Mouse (Mus musculus): ENCODE results near the gene Tmem209. TPM values are rescaled to one million over a fixed set of nuclear protein-coding genes. Genes with fewer than 3 reads are reported as not detected.

Gene Tmem209
- polyA plus RNA-seq, 1 experiment from 2014 or later = 29.2 TPM

DNA sequence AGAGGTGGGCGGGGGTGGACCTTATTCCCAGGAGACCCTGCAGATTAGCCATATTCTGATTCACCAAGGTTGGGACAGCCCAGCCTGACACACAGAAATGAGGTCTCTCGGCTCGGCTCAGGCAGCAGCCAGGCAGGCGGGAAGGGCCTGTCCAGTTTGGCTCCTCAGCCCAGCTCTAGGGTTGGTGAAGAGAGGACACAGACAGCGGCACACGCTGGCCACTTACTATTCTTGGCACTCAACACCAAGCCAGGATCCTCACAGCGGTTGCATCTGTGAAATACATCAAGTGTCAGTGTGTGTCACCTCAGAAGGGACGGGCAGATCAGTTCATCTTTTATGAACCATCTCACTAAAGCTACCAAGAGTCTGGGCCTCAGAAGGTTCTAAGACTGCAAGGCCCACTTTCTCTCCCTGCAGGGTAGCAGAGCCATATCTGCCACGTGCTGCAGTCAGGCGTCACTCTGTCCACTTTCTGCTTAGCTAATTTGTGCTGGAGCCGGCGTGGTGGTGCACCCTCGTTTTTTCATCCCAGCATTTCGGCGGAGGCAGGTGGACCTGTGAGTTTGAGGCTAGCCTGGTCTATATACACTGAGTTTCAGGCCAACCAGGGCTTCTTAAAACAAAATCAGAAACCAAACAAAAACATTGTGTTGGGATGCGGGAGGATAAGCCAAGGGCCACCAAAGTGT is 50.4 kb downstream of the Tmem209 start:
- Histone ChIP-seq H3K9me3 (replicated peaks) (no peaks in the 10 kb centered on the region), H3K4me1 (peaks cover 47% of the 10 kb centered on the region), H3K36me3 (peaks cover 10% of the 10 kb centered on the region), H3K27ac (0 out of 2 replicates have a peak overlapping the region, but pooled peaks have one; percentile 14), H3K9ac (peak overlapping the region; percentile 71), H3K4me2 (peak overlapping the region; percentile 91), H3K27me3 (replicated peaks) (peaks cover 34% of the 10 kb centered on the region), H3K4me3 (peak overlapping the region; percentile 60)
- WGBS (ENCODE audit: insufficient replicate concordance) = 63% methylated on average over 16 of the region's 16 CpGs
- ATAC-seq = no peak

DNA sequence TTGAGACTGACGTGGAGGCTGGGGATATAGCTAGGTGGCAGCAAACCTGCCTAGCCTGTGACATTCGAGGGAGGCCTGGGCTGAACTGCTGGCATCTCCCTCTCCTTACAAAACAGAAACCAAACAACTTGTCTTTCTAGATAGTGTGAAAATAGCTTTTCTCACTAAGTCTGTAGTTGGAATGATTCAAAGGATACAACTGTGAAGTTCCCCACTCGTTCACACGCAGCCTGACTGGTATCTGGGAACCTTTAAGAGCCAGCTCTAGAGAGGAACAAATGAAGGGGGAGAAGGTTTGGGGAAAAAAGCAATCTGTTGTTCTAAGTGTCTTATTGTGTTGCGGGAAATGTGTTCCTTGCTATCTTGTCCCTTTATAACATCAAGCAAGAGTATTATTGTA is 51.0 kb downstream of the Tmem209 start:
- Histone ChIP-seq H3K36me3 (peaks cover 15% of the 10 kb centered on the region), H3K9me3 (replicated peaks) (no peaks in the 10 kb centered on the region), H3K4me2 (no peak overlapping the region), H3K27me3 (replicated peaks) (peaks cover 28% of the 10 kb centered on the region), H3K4me3 (no peak overlapping the region), H3K4me1 (peaks cover 52% of the 10 kb centered on the region), H3K27ac (no peak overlapping the region), H3K9ac (no peak overlapping the region)
- 72% methylated on average over 5 of the region's 5 CpGs for WGBS (ENCODE audit: insufficient replicate concordance)
- ATAC-seq = no peak

DNA sequence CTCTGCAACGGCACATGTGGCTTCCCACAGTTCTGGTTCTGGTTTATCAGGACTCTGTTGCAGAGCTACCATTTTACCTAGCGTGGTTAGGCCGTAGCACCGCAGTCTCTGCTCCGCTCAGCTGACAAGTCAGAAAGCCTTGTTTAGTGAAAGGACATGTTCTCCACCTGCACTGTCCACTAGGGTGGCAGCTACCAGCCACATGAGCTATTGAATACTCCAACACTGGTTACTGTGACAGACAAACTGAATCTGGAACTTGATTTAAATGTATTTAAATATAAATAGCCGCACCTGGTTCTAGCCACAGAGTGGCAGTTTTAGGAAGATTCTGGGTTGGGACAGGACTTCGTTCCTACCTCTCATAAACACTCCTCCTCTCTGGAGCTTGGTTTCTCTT is 52.6 kb downstream of the Tmem209 start:
- Histone ChIP-seq H3K9me3 (replicated peaks) (no peaks in the 10 kb centered on the region), H3K4me1 (peaks cover 36% of the 10 kb centered on the region), H3K27me3 (replicated peaks) (peaks cover 19% of the 10 kb centered on the region), H3K27ac (no peak overlapping the region), H3K9ac (no peak overlapping the region), H3K4me3 (no peak overlapping the region), H3K4me2 (no peak overlapping the region), H3K36me3 (peaks cover 28% of the 10 kb centered on the region)
- WGBS (ENCODE audit: insufficient replicate concordance) = 86% methylated on average over 7 of the region's 7 CpGs
- ATAC-seq = no peak

DNA sequence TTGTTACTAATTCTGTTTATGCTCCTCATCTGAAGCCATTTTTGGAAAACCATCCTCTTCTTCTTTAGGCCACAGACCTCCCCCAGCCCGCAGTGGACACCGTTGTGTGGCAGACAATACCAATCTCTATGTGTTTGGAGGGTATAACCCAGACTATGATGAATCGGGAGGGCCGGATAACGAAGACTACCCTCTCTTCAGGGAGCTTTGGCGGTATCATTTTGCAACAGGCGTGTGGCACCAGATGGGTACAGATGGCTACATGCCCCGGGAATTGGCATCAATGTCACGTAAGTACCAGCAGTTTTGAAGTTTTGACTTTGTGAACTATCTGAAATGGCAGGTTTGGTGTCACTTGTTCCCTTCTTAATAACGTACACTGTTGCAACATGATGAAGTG is 70.0 kb downstream of the Tmem209 start:
- WGBS (ENCODE audit: insufficient replicate concordance) = 91% methylated on average over 10 of the region's 10 CpGs
- Histone ChIP-seq H3K9ac (no peak overlapping the region), H3K4me1 (0 out of 2 replicates have a peak, but pooled peaks cover 3% of the 10 kb centered on the region), H3K4me2 (no peak overlapping the region), H3K27ac (no peak overlapping the region), H3K36me3 (peaks cover 50% of the 10 kb centered on the region), H3K9me3 (replicated peaks) (no peaks in the 10 kb centered on the region), H3K27me3 (replicated peaks) (no peaks in the 10 kb centered on the region), H3K4me3 (no peak overlapping the region)
- ATAC-seq = no peak

DNA sequence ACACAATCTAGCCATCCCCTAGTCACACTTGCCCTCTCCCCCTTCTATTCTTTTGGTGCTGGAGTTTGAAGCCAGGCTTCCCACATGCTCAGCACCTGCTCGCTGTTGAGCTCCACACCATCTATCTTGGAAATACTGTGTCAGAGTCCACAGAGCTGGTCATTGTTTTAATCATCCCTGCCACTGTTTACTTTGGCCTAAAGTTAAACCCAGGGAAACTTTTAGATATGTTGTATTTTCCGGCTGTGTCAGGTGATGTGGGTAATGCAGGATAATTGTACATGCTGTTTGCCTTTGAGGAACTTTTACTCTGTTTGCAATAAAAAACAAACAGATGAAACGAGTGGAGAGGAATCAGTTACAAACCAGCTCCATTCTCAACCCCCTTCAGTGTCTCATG is 72.5 kb downstream of the Tmem209 start:
- Histone ChIP-seq H3K27me3 (replicated peaks) (no peaks in the 10 kb centered on the region), H3K9me3 (replicated peaks) (no peaks in the 10 kb centered on the region), H3K27ac (no peak overlapping the region), H3K4me1 (0 out of 2 replicates have a peak, but pooled peaks cover 7% of the 10 kb centered on the region), H3K36me3 (peaks cover 30% of the 10 kb centered on the region), H3K4me3 (no peak overlapping the region), H3K4me2 (no peak overlapping the region), H3K9ac (no peak overlapping the region)
- no peak for ATAC-seq
- WGBS (ENCODE audit: insufficient replicate concordance) = 69% methylated on average over 3 of the region's 3 CpGs

DNA sequence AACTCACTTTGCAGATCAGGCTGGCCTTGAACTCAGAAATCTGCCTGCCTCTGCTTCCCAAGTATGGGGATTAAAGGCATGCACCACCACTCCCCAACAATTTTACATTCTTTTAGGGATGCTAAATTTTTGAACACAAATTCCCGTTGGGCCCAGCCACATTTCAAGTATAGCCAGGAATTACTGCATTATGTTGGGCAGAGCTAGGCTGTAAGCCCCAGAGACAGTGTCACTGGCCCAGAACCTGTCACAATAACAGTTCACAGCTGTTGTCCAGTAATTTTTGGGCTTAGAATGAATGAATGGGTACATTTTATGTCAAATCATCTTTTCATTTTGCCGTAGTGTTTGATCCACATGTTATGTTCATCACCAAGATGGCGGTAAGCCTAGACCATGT is 73.1 kb downstream of the Tmem209 start:
- ATAC-seq = no peak
- Histone ChIP-seq H3K9ac (no peak overlapping the region), H3K4me1 (0 out of 2 replicates have a peak, but pooled peaks cover 7% of the 10 kb centered on the region), H3K4me2 (no peak overlapping the region), H3K36me3 (peaks cover 24% of the 10 kb centered on the region), H3K27ac (no peak overlapping the region), H3K27me3 (replicated peaks) (no peaks in the 10 kb centered on the region), H3K9me3 (replicated peaks) (no peaks in the 10 kb centered on the region), H3K4me3 (no peak overlapping the region)
- WGBS (ENCODE audit: insufficient replicate concordance) = 91% methylated on average over 3 of the region's 3 CpGs

DNA sequence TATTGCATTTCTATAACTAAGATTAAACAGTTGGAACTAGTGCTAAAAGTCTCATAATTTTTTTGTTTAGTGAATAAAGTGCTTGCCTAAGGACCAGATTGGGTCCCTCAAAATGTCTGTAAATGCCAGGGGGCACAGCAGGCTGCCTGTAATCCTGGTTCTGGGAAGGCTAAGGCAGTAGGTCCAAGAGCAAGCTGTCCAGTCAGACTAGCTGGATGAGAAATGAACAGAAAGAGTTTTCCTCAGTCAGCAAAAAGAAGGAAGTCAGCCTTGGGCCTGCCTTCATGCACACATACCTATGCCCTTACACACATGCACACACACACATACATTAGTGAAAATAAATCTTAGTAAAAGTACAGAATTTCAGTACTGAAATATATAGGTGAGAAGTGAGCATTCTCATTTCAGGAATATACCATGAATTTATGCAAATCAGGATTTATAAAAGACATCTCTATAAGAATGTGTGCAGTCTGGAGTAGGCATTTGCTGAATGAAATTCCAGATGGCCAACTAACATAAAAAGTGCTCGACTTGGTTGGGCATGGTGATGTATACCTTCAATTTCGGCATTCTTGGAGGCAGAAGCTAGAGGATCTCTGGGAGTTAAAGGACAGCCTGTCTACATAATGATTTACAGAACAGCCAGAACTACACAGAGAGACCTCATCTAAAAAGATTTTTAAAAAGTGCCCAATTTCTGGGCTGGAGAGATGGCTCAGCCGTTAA is 77.0 kb downstream of the Tmem209 start:
- H3K4me3 ChIP-seq = no peak overlapping the region
- 72% methylated on average over 3 of the region's 3 CpGs for WGBS (ENCODE audit: insufficient replicate concordance)
- H3K9ac ChIP-seq = no peak overlapping the region
- no peak for ATAC-seq
- no peaks in the 10 kb centered on the region for H3K27me3 ChIP-seq (replicated peaks)
- no peaks in the 10 kb centered on the region for H3K9me3 ChIP-seq (replicated peaks)
- no peak overlapping the region for H3K27ac ChIP-seq
- H3K36me3 ChIP-seq = 0 out of 2 replicates have a peak, but pooled peaks cover 5% of the 10 kb centered on the region
- H3K4me1 ChIP-seq = peaks cover 19% of the 10 kb centered on the region
- no peak overlapping the region for H3K4me2 ChIP-seq

Other genes with a start within 250 kb of the Tmem209 start
- gene Ube2h, start 205.2 kb downstream of the Tmem209 start, polyA plus RNA-seq (2016; fragmentation: Nextera tagmentation; extraction: Ambion mirVana) = 31.6 and 33.4 TPM in 2 replicates
- gene Zc3hc1, start 118.8 kb downstream of the Tmem209 start, polyA plus RNA-seq (2016; fragmentation: Nextera tagmentation; extraction: Ambion mirVana) = 40.8 and 41.9 TPM in 2 replicates
- 18.8 and 20.1 TPM in 2 replicates for gene Klhdc10, start 107.9 kb downstream of the Tmem209 start, polyA plus RNA-seq (2016; fragmentation: Nextera tagmentation; extraction: Ambion mirVana)
- 0.14 and 0.23 TPM in 2 replicates for gene Ssmem1, start 66 bp upstream of the Tmem209 start, polyA plus RNA-seq (2016; fragmentation: Nextera tagmentation; extraction: Ambion mirVana)
- 0.77 and 1.2 TPM in 2 replicates for gene Cpa2, start 31.8 kb upstream of the Tmem209 start, polyA plus RNA-seq (2016; fragmentation: Nextera tagmentation; extraction: Ambion mirVana)
- 0.12 and 0.35 TPM in 2 replicates for gene Cpa4, start 58.6 kb upstream of the Tmem209 start, polyA plus RNA-seq (2016; fragmentation: Nextera tagmentation; extraction: Ambion mirVana)
- gene Cpa5, start 101.2 kb upstream of the Tmem209 start, polyA plus RNA-seq (2016; fragmentation: Nextera tagmentation; extraction: Ambion mirVana) = 0.11 TPM in 1 of 2 replicates, not detected in the other
- gene Cpa1, start 129.4 kb upstream of the Tmem209 start, polyA plus RNA-seq (2016; fragmentation: Nextera tagmentation; extraction: Ambion mirVana) = 0.54 and 0.91 TPM in 2 replicates
- 5.6 and 6.1 TPM in 2 replicates for gene Cep41, start 184.0 kb upstream of the Tmem209 start, polyA plus RNA-seq (2016; fragmentation: Nextera tagmentation; extraction: Ambion mirVana)
- 372 and 384 TPM in 2 replicates for gene Mest, start 213.8 kb upstream of the Tmem209 start, polyA plus RNA-seq (2016; fragmentation: Nextera tagmentation; extraction: Ambion mirVana)

Data from liver, embryonic 12.5 days (tissue).